In the genomic region with DNA sequence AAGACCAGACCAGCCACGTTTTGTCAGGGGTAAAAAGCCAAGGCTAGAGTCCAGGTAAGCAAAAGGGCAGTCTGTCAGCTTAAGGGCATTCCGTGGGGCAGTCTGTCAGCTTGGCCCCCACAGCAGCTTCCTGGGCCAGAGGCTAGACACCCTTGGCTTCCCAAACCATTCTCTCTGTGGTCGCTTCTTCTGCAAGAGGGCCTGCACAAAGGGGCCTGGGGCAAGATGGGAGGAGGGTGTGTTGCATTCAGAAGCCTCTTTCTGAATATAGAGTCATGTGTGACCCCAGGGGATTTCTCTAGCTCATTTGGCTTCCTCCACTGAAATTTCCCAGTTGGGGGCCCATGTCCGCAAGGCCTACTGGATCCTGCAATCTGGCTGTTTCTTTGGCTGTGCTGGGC, we compare ENCODE assay signal across 11 mouse cellular contexts. TPM values are rescaled to one million over a fixed set of nuclear protein-coding genes. Genes with fewer than 3 reads are reported as not detected.
DNase-seq lines count a peak whose midpoint lies in the region; ATAC-seq and TF ChIP-seq lines count a peak whose summit lies in the region.
"Had no signal": no experiment of that assay in that cellular context is flagged by ENCODE, and none has a peak within 500 bp of the region (broad histone marks: within the 10 kb centered on the region; RNA-seq: fewer than 3 reads in every experiment).

No protein-coding gene starts in this region.

- no peak overlapping the region for H3K4me3 ChIP-seq in forebrain, embryonic 10.5 days
- no peak overlapping the region for H3K4me3 ChIP-seq in forebrain, embryonic 14.5 days (ENCODE audit: low read depth, low read length)
- H3K4me3 ChIP-seq in left cerebral cortex, adult 2 months, result no peak overlapping the region
- H3K4me3 ChIP-seq: midbrain, embryonic 12.5 days had no signal

- H3K9ac ChIP-seq in forebrain, embryonic 14.5 days (ENCODE audit: low read length), result no peak overlapping the region
- H3K9ac ChIP-seq: midbrain, embryonic 12.5 days had no signal

- H3K27ac ChIP-seq in forebrain, embryonic 10.5 days, result peak overlapping the region; percentile 36
- H3K27ac ChIP-seq in forebrain, embryonic 14.5 days (ENCODE audit: low read depth, low read length), result no peak overlapping the region
- H3K27ac ChIP-seq in left cerebral cortex, adult 2 months, result 0 out of 2 replicates have a peak overlapping the region, but pooled peaks have one; percentile 24
- H3K27ac ChIP-seq: midbrain, embryonic 12.5 days had no signal

- no peaks in the 10 kb centered on the region for H3K9me3 ChIP-seq in forebrain, embryonic 10.5 days
- no peaks in the 10 kb centered on the region for H3K9me3 ChIP-seq in forebrain, embryonic 14.5 days (replicated peaks; ENCODE audit: control insufficient read depth, low read length)
- H3K9me3 ChIP-seq: midbrain, embryonic 12.5 days had no signal

- no peak overlapping the region for H3K4me2 ChIP-seq in forebrain, embryonic 14.5 days (ENCODE audit: low read length)
- H3K4me2 ChIP-seq: midbrain, embryonic 12.5 days had no signal

- H3K36me3 ChIP-seq in forebrain, embryonic 10.5 days (replicated peaks), result no peaks in the 10 kb centered on the region
- no peaks in the 10 kb centered on the region for H3K36me3 ChIP-seq in forebrain, embryonic 14.5 days (ENCODE audit: control insufficient read depth, insufficient read depth, low read length)
- H3K36me3 ChIP-seq: midbrain, embryonic 12.5 days had no signal

- no peak for TF ChIP-seq CTCF in left cerebral cortex, adult 2 months (IDR thresholded peaks at IDR 0.05)

- H3K4me1 ChIP-seq in forebrain, embryonic 10.5 days, result peaks cover 44% of the 10 kb centered on the region
- H3K4me1 ChIP-seq in forebrain, embryonic 14.5 days (ENCODE audit: control insufficient read depth, insufficient read depth, low read length), result peaks cover 6% of the 10 kb centered on the region; the same call in 1 of the 2 replicates

- no peak for ATAC-seq in forebrain, embryonic 14.5 days
- ATAC-seq: inflammation-experienced regulatory T-cells, adult 6 months had no signal

- intact Hi-C loops in left cerebral cortex, adult 2 months (cut with DNase I), result loop anchor here (1.0 to 2.0 kb wide), 4 partner anchors 15 to 146 kb away; no protein-coding TSS in a partner anchor

- no peak for DNase-seq in forebrain, embryonic 10.5 days (ENCODE audit: extremely low spot score, low spot score)
- DNase-seq in forebrain, embryonic 14.5 days (ENCODE audit: low spot score), result no peak
- no peak for DNase-seq in left cerebral cortex, adult 2 months (ENCODE audit: extremely low spot score in 1 of 2, low spot score in 2 of 2)
- no peak for DNase-seq in left cerebral cortex, adult 9 months (ENCODE audit: low spot score in 2 of 2)
- DNase-seq in thymus, postnatal 4 days, result peak; percentile 3
- DNase-seq in thymus, postnatal 14 days, result no peak
- DNase-seq in spleen, adult 18-20 months, result no peak
- no peak for DNase-seq in cerebellum, adult 18-20 months
- DNase-seq: cerebellum, adult 8-10 months had no signal

- H3K27me3 ChIP-seq in forebrain, embryonic 10.5 days (ENCODE audit: poor library complexity, severe bottlenecking), result no peaks in the 10 kb centered on the region
- no peaks in the 10 kb centered on the region for H3K27me3 ChIP-seq in forebrain, embryonic 14.5 days (replicated peaks; ENCODE audit: control insufficient read depth, insufficient read depth, low read length)
- H3K27me3 ChIP-seq: midbrain, embryonic 12.5 days had no signal

- WGBS in forebrain, embryonic 10.5 days, result 66% methylated on average over 4 of the region's 4 CpGs
- WGBS in forebrain, embryonic 14.5 days, result 70% methylated on average over 4 of the region's 4 CpGs

RNA-seq across cellular contexts. Expression of a gene that starts 21.6 kb away (rescaled TPM):
- polyA plus RNA-seq in forebrain, embryonic 10.5 days (2016; fragmentation: Nextera tagmentation; extraction: Ambion mirVana), result 10.0 and 11.4 TPM in 2 replicates
- polyA plus RNA-seq in forebrain, embryonic 14.5 days (2014; fragmentation: Nextera tagmentation; extraction: Ambion mirVana), result 12.2 and 14.7 TPM in 2 replicates
- total RNA-seq in left cerebral cortex, adult 2 months (2021), result 10 to 100 TPM; 24.5 to 39.5 TPM
